Comparison of ENCODE assay signal across 10 mouse cellular contexts in genomic region chr2:79459061-79460045, GRCm38 (mm10). TPM values are rescaled to one million over a fixed set of nuclear protein-coding genes. Genes with fewer than 3 reads are reported as not detected.
DNase-seq lines count a peak whose midpoint lies in the region; ATAC-seq and TF ChIP-seq lines count a peak whose summit lies in the region.
"Had no signal": no experiment of that assay in that cellular context is flagged by ENCODE, and none has a peak within 500 bp of the region (broad histone marks: within the 10 kb centered on the region; RNA-seq: fewer than 3 reads in every experiment).

No protein-coding gene starts in this region.

- WGBS in embryonic facial prominence, embryonic 11.5 days = 2% methylated on average over 44 of the region's 44 CpGs
- WGBS in limb, embryonic 12.5 days = 1% methylated on average over 44 of the region's 44 CpGs

- H3K36me3 ChIP-seq in embryonic facial prominence, embryonic 11.5 days (replicated peaks; ENCODE audit: control insufficient read depth, insufficient read depth, low read depth, low read length) = no peaks in the 10 kb centered on the region
- H3K36me3 ChIP-seq in limb, embryonic 12.5 days = no peaks in the 10 kb centered on the region

- H3K27me3 ChIP-seq in embryonic facial prominence, embryonic 11.5 days (ENCODE audit: control insufficient read depth, insufficient read depth, low read length) = peaks cover 64% of the 10 kb centered on the region
- peaks cover 70% of the 10 kb centered on the region for H3K27me3 ChIP-seq in limb, embryonic 12.5 days

- no peak overlapping the region for H3K4me3 ChIP-seq in left cerebral cortex, adult 2 months
- H3K4me3 ChIP-seq in embryonic facial prominence, embryonic 11.5 days (ENCODE audit: low read depth, low read length) = no peak overlapping the region
- peak overlapping the region; percentile 13 for H3K4me3 ChIP-seq in limb, embryonic 12.5 days (replicated peaks)

- H3K4me2 ChIP-seq in embryonic facial prominence, embryonic 11.5 days (ENCODE audit: low read depth, low read length) = peak overlapping the region; percentile 17; the same call in 1 of the 2 replicates
- H3K4me2 ChIP-seq in limb, embryonic 12.5 days = 0 out of 2 replicates have a peak overlapping the region, but pooled peaks have one; percentile 17

- peak; percentile 51 for DNase-seq in left cerebral cortex, postnatal 4 days
- no peak for DNase-seq in left cerebral cortex, adult 2 months (ENCODE audit: extremely low spot score in 1 of 2, low spot score in 2 of 2)
- peak; percentile 30 for DNase-seq in embryonic facial prominence, embryonic 11.5 days (ENCODE audit: low spot score)
- no peak for DNase-seq in spleen, postnatal 36 days (ENCODE audit: low spot score in 2 of 2)
- no peak for DNase-seq in thymus, postnatal 10 days (ENCODE audit: low spot score in 2 of 2)
- DNase-seq in gastrocnemius, adult 8-10 months (ENCODE audit: low spot score in 2 of 2) = no peak

- H3K9ac ChIP-seq in embryonic facial prominence, embryonic 11.5 days (replicated peaks; ENCODE audit: low read length) = no peak overlapping the region
- no peak overlapping the region for H3K9ac ChIP-seq in limb, embryonic 12.5 days (replicated peaks)

- intact Hi-C loops in left cerebral cortex, postnatal 4 days (cut with DNase I) = no loop called here
- intact Hi-C loops in left cerebral cortex, adult 2 months (cut with DNase I) = loop anchor here (5.0 kb wide), 2 partner anchors 102 to 178 kb away; partner anchors contain the start of gene Itprid2

- no peak overlapping the region for H3K27ac ChIP-seq in left cerebral cortex, adult 2 months
- no peak overlapping the region for H3K27ac ChIP-seq in embryonic facial prominence, embryonic 11.5 days (replicated peaks; ENCODE audit: low read depth, low read length)
- H3K27ac ChIP-seq in limb, embryonic 12.5 days = no peak overlapping the region

- no peaks in the 10 kb centered on the region for H3K9me3 ChIP-seq in embryonic facial prominence, embryonic 11.5 days (replicated peaks; ENCODE audit: control insufficient read depth, low read length)
- H3K9me3 ChIP-seq in limb, embryonic 12.5 days = no peaks in the 10 kb centered on the region

- peaks cover 2% of the 10 kb centered on the region; the same call in 1 of the 2 replicates for H3K4me1 ChIP-seq in embryonic facial prominence, embryonic 11.5 days (ENCODE audit: control insufficient read depth, insufficient read depth, low read length)
- H3K4me1 ChIP-seq in limb, embryonic 12.5 days (replicated peaks) = peaks cover 16% of the 10 kb centered on the region

- 0 out of 2 replicates have a peak, but pooled peaks have one; percentile 38 for ATAC-seq in embryonic facial prominence, embryonic 11.5 days (replicated peaks; ENCODE audit: insufficient number of reproducible peaks, low FRiP score, low TSS enrichment, low read depth)
- no peak for ATAC-seq in limb, embryonic 12.5 days (ENCODE audit: insufficient number of reproducible peaks, insufficient read depth, low FRiP score, low TSS enrichment, low read depth)
- ATAC-seq in megakaryocyte-erythroid progenitor cell, adult 5-6 weeks (replicated peaks; ENCODE audit: low FRiP score, low TSS enrichment, poor library complexity, severe bottlenecking) = no peak

- TF ChIP-seq CTCF in left cerebral cortex, adult 2 months (IDR thresholded peaks at IDR 0.05) = no peak

RNA-seq across cellular contexts. Expression of gene Cerkl, which starts 2.8 kb away (rescaled TPM):
- 1 to 10 TPM; 1.4 to 1.9 TPM for total RNA-seq in left cerebral cortex, postnatal 4 days (2021)
- total RNA-seq in left cerebral cortex, adult 2 months (2021) = 1 to 10 TPM; 5.6 to 6.3 TPM
- 2.5 and 2.8 TPM in 2 replicates for polyA plus RNA-seq in embryonic facial prominence, embryonic 11.5 days (2014; fragmentation: Nextera tagmentation; extraction: Ambion mirVana)
- polyA plus RNA-seq in limb, embryonic 12.5 days (2016; fragmentation: Nextera tagmentation; extraction: Ambion mirVana) = 1.0 and 1.1 TPM in 2 replicates
- 4.6 and 7.0 TPM in 2 replicates for total RNA-seq in megakaryocyte-erythroid progenitor cell, adult 5-6 weeks (2014; fragmentation: Nextera tagmentation)
- 5.0 and 9.1 TPM in 2 replicates for total RNA-seq in megakaryocyte-erythroid progenitor cell, adult 5-6 weeks (2017)
- under 1 TPM; 0.19 to 0.82 (median 0.57) TPM for total RNA-seq in gastrocnemius, adult 8-10 months (2022)

RNA-seq across cellular contexts. Expression of gene Neurod1, which starts 2.8 kb away (rescaled TPM):
- total RNA-seq in left cerebral cortex, postnatal 4 days (2021) = 10 to 100 TPM; 25.9 to 27.8 TPM
- 10 to 100 TPM; 16.7 to 17.3 TPM for total RNA-seq in left cerebral cortex, adult 2 months (2021)
- polyA plus RNA-seq in embryonic facial prominence, embryonic 11.5 days (2014; fragmentation: Nextera tagmentation; extraction: Ambion mirVana) = 23.6 and 28.1 TPM in 2 replicates
- 0.34 TPM in 1 of 2 replicates, not detected in the other for polyA plus RNA-seq in limb, embryonic 12.5 days (2016; fragmentation: Nextera tagmentation; extraction: Ambion mirVana)
- total RNA-seq in megakaryocyte-erythroid progenitor cell, adult 5-6 weeks (2014; fragmentation: Nextera tagmentation) = not detected in 2 replicates
- total RNA-seq in megakaryocyte-erythroid progenitor cell, adult 5-6 weeks (2017) = not detected in 2 replicates
- total RNA-seq in gastrocnemius, adult 8-10 months (2022) = not detected
- total RNA-seq: common myeloid progenitor, adult 5-6 weeks had no signal
- polyA plus RNA-seq: heart, embryonic 16.5 days had no signal

Comparison
In these comparisons a context has a peak if more than half of its experiments do, and no peak if none do; other contexts are left out.
1. DNase-seq: peak in left cerebral cortex, postnatal 4 days (single experiment) and embryonic facial prominence, embryonic 11.5 days (single experiment); none in left cerebral cortex, adult 2 months (0 of 2), spleen, postnatal 36 days (0 of 2), thymus, postnatal 10 days (0 of 2) and gastrocnemius, adult 8-10 months (0 of 2).
2. RNA of gene Neurod1, which starts 2.8 kb away (total RNA-seq): 25.9 to 27.8 TPM in left cerebral cortex, postnatal 4 days and 16.7 to 17.3 TPM in left cerebral cortex, adult 2 months; not detected in megakaryocyte-erythroid progenitor cell, adult 5-6 weeks and not detected in gastrocnemius, adult 8-10 months; every median in the first group is over 10 times any median in the second.